Mouse (Mus musculus): ENCODE measurements around the gene Gpr63. TPM values are rescaled to one million over a fixed set of nuclear protein-coding genes. Genes with fewer than 3 reads are reported as not detected.
"Not testable (repeated sequence)": the region's sequence is repeated elsewhere in the genome, so short reads cannot be mapped to it uniquely, and the experiment has no call there.

The Gpr63 gene
- polyA plus RNA-seq, 1 experiment from 2014 or later = 0.58 TPM

GRCm38 (mm10) chr4:24965918-24966298 is 299 bp upstream of the Gpr63 start:
- Histone ChIP-seq H3K4me2 (replicated peaks; ENCODE audit: low read depth, low read length) (peak overlapping the region; percentile 77), H3K9me3 (ENCODE audit: low read length) (no peaks in the 10 kb centered on the region), H3K4me1 (ENCODE audit: insufficient read depth, low read depth, low read length) (peaks cover 3% of the 10 kb centered on the region; the same call in 1 of the 2 replicates), H3K9ac (replicated peaks; ENCODE audit: low read depth) (peak overlapping the region; percentile 62), H3K4me3 (ENCODE audit: low read depth, low read length) (peak overlapping the region; percentile 65), H3K36me3 (ENCODE audit: insufficient read depth, low read length) (no peaks in the 10 kb centered on the region), H3K27ac (ENCODE audit: low read length) (no peak overlapping the region), H3K27me3 (replicated peaks; ENCODE audit: insufficient read depth, low read length) (no peaks in the 10 kb centered on the region)
- ATAC-seq (peak; percentile 21; the same call in 1 of the 2 replicates), DNase-seq (ENCODE audit: low spot score) (peak; percentile 5)
- no peak for TF ChIP-seq EP300 (IDR thresholded peaks at IDR 0.05)
- no peak for TF ChIP-seq CTCF (IDR thresholded peaks at IDR 0.05)
- 13% methylated on average over 8 of the region's 8 CpGs for WGBS

DNA sequence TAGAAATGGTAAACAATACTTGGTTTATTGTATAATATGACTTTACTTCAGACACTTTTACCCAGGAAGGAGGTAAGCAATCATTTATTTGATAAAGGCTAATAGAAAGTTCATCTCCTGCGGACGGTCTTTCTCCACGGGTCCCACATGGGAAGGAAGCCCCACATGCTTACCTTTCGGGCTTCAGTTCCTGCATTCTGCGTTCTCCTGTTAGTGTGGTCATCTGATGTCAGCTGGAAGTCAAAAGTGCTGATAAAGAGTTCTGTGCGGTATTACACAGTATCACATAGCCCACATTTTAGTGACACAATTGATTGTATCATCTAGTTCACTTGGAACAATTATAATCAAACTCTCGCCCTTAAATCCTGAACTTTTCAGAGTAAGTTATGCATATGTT is 1.0 kb downstream of the Gpr63 start:
- peaks cover 3% of the 10 kb centered on the region; the same call in 1 of the 2 replicates for H3K4me1 ChIP-seq (ENCODE audit: insufficient read depth, low read depth, low read length)
- H3K4me3 ChIP-seq (ENCODE audit: low read depth, low read length) = peak overlapping the region; percentile 65
- no peak overlapping the region for H3K9ac ChIP-seq (replicated peaks; ENCODE audit: low read depth)
- ATAC-seq (no peak), DNase-seq (ENCODE audit: low spot score) (no peak)
- H3K9me3 ChIP-seq (ENCODE audit: low read length) = no peaks in the 10 kb centered on the region
- H3K27ac ChIP-seq (ENCODE audit: low read length) = no peak overlapping the region
- H3K36me3 ChIP-seq (ENCODE audit: insufficient read depth, low read length) = no peaks in the 10 kb centered on the region
- WGBS = 11% methylated on average over 7 of the region's 7 CpGs
- peak overlapping the region; percentile 77 for H3K4me2 ChIP-seq (replicated peaks; ENCODE audit: low read depth, low read length)
- TF ChIP-seq CTCF (IDR thresholded peaks at IDR 0.05) = no peak
- TF ChIP-seq EP300 (IDR thresholded peaks at IDR 0.05) = no peak
- H3K27me3 ChIP-seq (replicated peaks; ENCODE audit: insufficient read depth, low read length) = no peaks in the 10 kb centered on the region

DNA sequence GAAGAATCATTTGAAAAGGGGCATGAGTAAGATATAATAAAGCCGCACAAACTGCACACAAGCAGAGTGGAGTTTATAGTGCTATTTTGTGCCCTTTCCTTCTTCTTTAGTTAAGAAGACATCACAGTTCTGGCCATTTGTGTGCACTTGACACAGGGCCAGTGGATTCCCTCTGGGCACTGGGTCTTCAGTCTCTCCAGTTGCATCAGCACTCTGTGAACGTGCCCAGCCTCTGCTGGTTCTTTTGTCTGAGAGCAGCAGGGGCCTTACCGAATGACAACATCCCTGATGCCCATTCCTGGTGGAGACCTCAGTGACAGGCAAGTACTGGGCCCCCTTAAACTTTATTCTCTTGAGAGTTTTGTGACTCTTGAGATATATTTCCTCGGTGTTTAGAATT is 12.4 kb downstream of the Gpr63 start:
- no peaks in the 10 kb centered on the region for H3K36me3 ChIP-seq (ENCODE audit: insufficient read depth, low read length)
- 71% methylated on average over 4 of the region's 4 CpGs for whole genome bisulfite sequencing
- no peak overlapping the region for H3K27ac ChIP-seq (ENCODE audit: low read length)
- DNase-seq (ENCODE audit: low spot score) (no peak), ATAC-seq (no peak)
- no peaks in the 10 kb centered on the region for H3K27me3 ChIP-seq (replicated peaks; ENCODE audit: insufficient read depth, low read length)
- H3K4me1 ChIP-seq (ENCODE audit: insufficient read depth, low read depth, low read length) = no peaks in the 10 kb centered on the region
- H3K4me2 ChIP-seq (replicated peaks; ENCODE audit: low read depth, low read length) = no peak overlapping the region
- TF ChIP-seq EP300 (IDR thresholded peaks at IDR 0.05) = no peak
- TF ChIP-seq CTCF (IDR thresholded peaks at IDR 0.05) = no peak
- no peak overlapping the region for H3K4me3 ChIP-seq (ENCODE audit: low read depth, low read length)
- no peak overlapping the region for H3K9ac ChIP-seq (replicated peaks; ENCODE audit: low read depth)
- H3K9me3 ChIP-seq (ENCODE audit: low read length) = no peaks in the 10 kb centered on the region

- H3K9me3 ChIP-seq (ENCODE audit: low read length) = no peaks in the 10 kb centered on the region
- no peaks in the 10 kb centered on the region for H3K27me3 ChIP-seq (replicated peaks; ENCODE audit: insufficient read depth, low read length)
- no peak overlapping the region for H3K9ac ChIP-seq (replicated peaks; ENCODE audit: low read depth)
- TF ChIP-seq EP300 (IDR thresholded peaks at IDR 0.05) (no peak), CTCF (IDR thresholded peaks at IDR 0.05) (no peak)
- ATAC-seq (no peak), DNase-seq (ENCODE audit: low spot score) (no peak)
- no peak overlapping the region for H3K4me2 ChIP-seq (replicated peaks; ENCODE audit: low read depth, low read length)
- no peaks in the 10 kb centered on the region for H3K4me1 ChIP-seq (ENCODE audit: insufficient read depth, low read depth, low read length)
- WGBS = 73% methylated on average over 5 of the region's 5 CpGs
- H3K36me3 ChIP-seq (ENCODE audit: insufficient read depth, low read length) = no peaks in the 10 kb centered on the region
- no peak overlapping the region for H3K27ac ChIP-seq (ENCODE audit: low read length)
- H3K4me3 ChIP-seq (ENCODE audit: low read depth, low read length) = no peak overlapping the region
These were observed 19.4 kb downstream of the Gpr63 start for GRCm38 (mm10) chr4:24985612-24986011.

GRCm38 (mm10) chr4:24991475-24991874 is 25.3 kb downstream of the Gpr63 start:
- DNase-seq (ENCODE audit: low spot score) (no peak), ATAC-seq (no peak)
- Histone ChIP-seq H3K4me3 (ENCODE audit: low read depth, low read length) (no peak overlapping the region), H3K27ac (ENCODE audit: low read length) (no peak overlapping the region), H3K36me3 (ENCODE audit: insufficient read depth, low read length) (no peaks in the 10 kb centered on the region), H3K4me1 (ENCODE audit: insufficient read depth, low read depth, low read length) (no peaks in the 10 kb centered on the region), H3K9me3 (ENCODE audit: low read length) (no peaks in the 10 kb centered on the region), H3K9ac (replicated peaks; ENCODE audit: low read depth) (no peak overlapping the region), H3K27me3 (replicated peaks; ENCODE audit: insufficient read depth, low read length) (no peaks in the 10 kb centered on the region), H3K4me2 (replicated peaks; ENCODE audit: low read depth, low read length) (no peak overlapping the region)
- WGBS = 64% methylated on average over 2 of the region's 2 CpGs
- no peak for TF ChIP-seq CTCF (IDR thresholded peaks at IDR 0.05)
- TF ChIP-seq EP300 (IDR thresholded peaks at IDR 0.05) = no peak

- not testable (repeated sequence) for H3K36me3 ChIP-seq (ENCODE audit: insufficient read depth, low read length); DNase-seq (ENCODE audit: low spot score); H3K9ac ChIP-seq (replicated peaks; ENCODE audit: low read depth); H3K9me3 ChIP-seq (ENCODE audit: low read length); H3K4me2 ChIP-seq (replicated peaks; ENCODE audit: low read depth, low read length); H3K27me3 ChIP-seq (replicated peaks; ENCODE audit: insufficient read depth, low read length); ATAC-seq; H3K27ac ChIP-seq (ENCODE audit: low read length); H3K4me1 ChIP-seq (ENCODE audit: insufficient read depth, low read depth, low read length); H3K4me3 ChIP-seq (ENCODE audit: low read depth, low read length)
- WGBS = 78% methylated on average over 8 of the region's 8 CpGs
These were observed 43.1 kb downstream of the Gpr63 start for GRCm38 (mm10) chr4:25009328-25009727.

DNA sequence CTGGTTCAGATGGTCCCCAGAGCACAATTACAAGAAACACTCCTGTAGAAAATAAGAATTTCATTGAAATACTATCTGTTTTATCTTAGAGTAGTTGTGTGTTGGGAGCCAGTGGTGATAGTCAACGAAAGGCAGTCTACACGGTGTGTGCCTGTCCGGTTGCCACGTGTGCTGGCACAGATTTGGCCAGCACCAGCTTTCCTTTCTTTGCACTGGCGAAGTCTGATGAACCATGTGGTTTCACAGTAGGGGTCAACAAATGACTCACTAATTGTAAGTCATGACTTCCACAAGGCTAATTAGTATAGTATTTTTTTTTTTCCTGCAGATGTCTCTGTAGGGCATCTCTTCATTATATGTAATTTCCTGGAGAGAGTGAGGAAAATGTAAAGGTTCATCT is 45.6 kb downstream of the Gpr63 start:
- H3K9ac ChIP-seq (replicated peaks; ENCODE audit: low read depth) = no peak overlapping the region
- H3K4me1 ChIP-seq (ENCODE audit: insufficient read depth, low read depth, low read length) = no peaks in the 10 kb centered on the region
- no peaks in the 10 kb centered on the region for H3K27me3 ChIP-seq (replicated peaks; ENCODE audit: insufficient read depth, low read length)
- H3K4me3 ChIP-seq (ENCODE audit: low read depth, low read length) = no peak overlapping the region
- TF ChIP-seq CTCF (IDR thresholded peaks at IDR 0.05) (no peak), EP300 (IDR thresholded peaks at IDR 0.05) (no peak)
- H3K4me2 ChIP-seq (replicated peaks; ENCODE audit: low read depth, low read length) = no peak overlapping the region
- no peaks in the 10 kb centered on the region for H3K36me3 ChIP-seq (ENCODE audit: insufficient read depth, low read length)
- 84% methylated on average over 5 of the region's 5 CpGs for WGBS
- H3K27ac ChIP-seq (ENCODE audit: low read length) = no peak overlapping the region
- ATAC-seq (no peak), DNase-seq (ENCODE audit: low spot score) (no peak)
- no peaks in the 10 kb centered on the region for H3K9me3 ChIP-seq (ENCODE audit: low read length)

Measured in lung, postnatal 0 days (tissue).